Mouse (Mus musculus) lung, postnatal 36 days (tissue): ENCODE results near the gene Btbd6.

Experiments used
- DNase-seq: peaks from one replicate; pipeline ENCODE4 v3.0.0; 2022; ENCODE audit warnings: mixed read lengths

The Btbd6 gene

DNA sequence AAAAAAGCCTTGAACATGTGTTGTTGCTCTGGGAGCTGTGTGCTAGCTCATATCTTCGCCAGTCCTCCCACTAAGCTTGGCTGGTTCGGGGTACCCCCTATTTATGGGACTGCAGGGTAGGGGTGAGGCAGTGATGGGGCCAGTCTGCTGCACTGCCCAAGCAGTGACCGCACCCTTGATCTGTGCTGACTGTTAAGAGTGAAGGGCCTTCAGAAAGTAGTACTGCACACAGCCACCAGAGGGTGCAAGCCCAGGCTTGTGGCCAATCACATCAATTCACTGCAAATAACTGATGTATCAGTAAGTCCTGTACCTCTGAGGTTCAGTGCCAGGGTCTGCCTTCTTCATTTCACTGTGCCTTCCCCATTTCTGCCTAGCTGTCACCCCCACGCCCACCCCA, 20.5 kb upstream of the Btbd6 start:
- DNase-seq = peak; percentile 90

DNA sequence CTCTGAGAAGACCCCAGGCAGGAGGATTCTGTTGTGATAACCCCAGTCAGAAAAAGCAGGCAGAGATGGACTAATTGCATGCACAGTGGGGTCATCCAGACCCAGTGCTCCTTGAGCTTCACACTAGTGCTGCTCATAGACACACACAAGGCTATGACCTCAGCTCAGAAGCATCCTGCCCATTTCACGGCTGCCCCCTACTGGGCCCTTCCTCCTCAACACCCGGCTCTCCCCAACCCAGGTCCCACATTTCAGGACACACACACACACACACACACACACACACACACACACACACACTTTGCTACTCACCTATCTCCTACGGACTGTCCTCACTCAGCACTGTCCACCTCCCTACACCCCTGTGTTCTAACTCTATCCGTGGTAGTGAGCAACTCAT, 18.0 kb upstream of the Btbd6 start:
- peak; percentile 72 for DNase-seq

DNA sequence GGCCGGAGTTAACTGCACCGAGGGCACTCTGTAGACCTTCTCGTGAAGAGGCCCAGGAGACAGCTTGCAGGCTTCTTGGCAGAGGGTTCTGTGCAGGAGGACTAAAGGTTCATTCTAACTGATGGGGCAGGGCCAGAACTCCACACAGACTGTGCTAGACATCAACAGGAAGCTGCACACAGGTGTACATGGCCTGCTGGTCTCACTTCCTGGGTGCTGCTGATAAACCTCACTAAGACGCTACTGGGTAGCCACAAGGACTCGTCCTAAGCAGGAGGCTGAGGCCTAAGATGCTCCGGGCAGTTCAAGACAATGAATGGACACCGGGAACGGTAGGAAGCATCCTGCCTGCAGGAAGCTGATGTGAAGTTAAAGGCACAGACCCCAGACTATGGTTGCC, 16.9 kb upstream of the Btbd6 start:
- no peak for DNase-seq

DNA sequence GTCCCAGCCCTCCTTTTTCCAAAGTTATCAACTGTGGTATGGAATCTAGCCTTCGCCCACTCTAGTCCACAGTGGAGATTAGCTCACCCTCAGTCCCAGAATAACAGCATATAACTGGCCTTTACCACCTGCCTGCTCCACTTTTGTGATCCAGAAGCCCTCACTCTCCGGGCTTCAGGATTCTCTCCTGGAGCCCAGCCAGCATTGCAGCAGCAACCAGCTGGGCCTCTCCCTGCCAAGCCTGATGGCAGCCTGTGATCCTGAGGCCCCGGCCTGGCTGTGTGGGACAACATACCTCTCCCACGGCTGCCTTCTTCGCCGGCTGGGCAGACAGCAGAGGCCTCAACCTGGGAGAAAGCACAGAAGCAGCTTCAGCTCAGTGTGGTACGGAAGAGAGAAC, 14.9 kb upstream of the Btbd6 start:
- no peak for DNase-seq

DNA sequence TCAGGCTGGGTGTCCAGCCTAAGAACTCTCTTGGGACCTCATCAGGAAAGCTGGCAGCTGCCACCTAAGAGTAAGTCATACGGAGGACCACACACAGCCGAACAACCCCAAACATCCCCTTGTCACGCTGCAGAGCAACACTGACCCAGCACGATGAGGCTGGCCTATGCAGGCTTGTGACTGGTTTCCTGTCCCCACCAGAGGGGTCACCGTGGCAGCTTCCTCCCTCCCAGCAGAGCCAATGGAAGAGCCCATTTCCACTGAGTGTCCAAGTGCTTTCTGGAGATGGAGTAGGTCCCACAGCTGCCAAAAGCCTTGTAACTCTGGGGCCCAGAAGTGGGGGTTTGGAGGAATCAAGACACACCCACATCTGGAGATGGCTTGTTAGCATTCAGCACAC, 14.4 kb upstream of the Btbd6 start:
- no peak for DNase-seq

DNA sequence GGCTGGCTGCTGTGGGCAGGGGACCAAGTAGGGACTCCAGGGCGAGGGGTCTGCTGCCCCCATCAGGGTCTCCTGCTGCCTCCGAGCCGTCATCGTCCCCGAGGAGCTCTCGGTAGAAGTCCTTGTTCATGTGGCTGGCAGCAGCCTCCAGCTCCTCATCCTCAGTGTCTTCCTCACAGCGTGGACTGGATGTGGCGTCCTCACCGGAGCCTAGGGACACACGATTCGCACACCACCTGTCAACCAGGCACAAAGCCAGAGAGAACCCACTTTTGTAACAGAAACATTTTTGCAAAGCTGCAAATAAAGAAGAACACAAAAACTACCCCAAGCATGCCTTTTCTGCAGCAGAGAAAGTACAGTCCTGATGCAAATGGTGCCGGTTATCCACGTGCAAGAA, 10.5 kb upstream of the Btbd6 start:
- DNase-seq = no peak

DNA sequence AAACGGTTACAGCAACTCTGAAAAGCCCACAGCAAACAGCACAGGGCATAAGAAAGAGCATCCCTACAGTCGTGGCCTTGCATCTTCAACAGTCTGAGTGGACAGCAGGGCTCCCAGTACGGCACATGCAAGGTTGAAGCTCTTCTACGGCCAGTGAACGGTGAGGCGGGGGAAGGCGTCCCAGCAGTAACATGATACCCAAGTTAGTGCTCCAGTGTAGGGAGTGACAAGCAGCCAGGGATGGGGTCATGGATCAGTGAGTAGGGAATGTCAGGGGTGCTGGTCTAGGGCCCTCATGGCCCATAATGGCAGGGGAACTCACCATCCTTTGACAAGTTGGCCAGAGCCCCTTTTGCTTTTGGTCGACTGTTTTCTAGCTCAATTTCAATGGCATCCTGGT, 7.3 kb upstream of the Btbd6 start:
- no peak for DNase-seq

DNA sequence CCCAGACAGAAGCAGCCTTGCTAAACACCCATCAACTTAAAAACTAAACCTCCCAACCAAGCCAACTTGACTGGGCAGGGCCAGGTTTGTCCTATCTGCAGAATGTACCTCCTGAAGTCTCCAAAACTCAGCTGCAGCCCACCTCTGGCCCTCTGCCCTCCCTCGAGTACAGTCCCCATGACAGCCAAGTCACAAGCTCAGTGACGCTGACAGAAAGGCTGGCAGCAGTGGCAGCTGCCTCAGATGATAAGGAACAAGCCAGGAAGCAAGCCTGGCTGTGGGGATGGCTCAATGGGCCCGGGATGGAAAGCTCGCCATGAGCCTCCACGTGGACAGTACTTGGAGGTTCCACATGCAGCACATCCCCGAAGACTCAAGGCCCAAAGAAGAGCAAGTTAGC, 6.7 kb upstream of the Btbd6 start:
- DNase-seq = no peak

DNA sequence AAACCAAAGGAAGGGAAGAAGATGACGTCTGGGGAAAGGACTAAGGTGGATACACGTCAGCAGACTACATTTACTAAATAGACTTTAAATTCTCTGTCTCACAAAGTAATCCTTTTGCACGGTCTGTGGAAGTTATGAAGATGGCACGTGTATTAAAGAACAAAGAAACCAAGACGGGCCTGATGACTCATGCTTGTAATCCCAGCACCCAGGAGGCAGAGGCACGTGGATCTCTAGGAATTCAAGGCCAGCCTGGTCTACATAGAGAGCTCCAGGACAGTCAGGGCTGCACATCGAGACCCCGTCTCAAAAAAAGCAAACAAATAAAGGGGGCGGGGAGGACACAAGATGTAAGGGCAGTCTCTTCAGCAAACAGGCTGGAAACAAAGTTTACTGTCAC, 1.5 kb upstream of the Btbd6 start:
- DNase-seq = no peak

DNA sequence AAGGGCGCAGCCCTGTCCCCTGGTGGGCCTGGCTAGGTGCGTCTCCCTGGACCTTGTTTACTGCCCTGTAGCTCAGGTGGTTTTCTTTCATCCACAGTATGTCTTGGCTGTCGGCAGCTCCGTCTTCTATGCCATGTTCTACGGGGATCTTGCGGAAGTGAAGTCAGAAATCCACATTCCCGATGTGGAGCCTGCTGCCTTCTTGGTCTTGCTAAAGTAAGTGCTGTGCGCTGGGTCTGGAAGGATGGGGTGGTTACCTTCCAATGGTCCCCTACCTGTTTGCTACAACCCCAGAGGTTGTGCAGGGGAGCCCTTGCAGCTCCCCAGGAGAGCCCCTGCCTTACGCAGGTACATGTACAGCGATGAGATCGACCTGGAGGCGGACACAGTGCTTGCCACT, 874 bp downstream of the Btbd6 start:
- no peak for DNase-seq

DNA sequence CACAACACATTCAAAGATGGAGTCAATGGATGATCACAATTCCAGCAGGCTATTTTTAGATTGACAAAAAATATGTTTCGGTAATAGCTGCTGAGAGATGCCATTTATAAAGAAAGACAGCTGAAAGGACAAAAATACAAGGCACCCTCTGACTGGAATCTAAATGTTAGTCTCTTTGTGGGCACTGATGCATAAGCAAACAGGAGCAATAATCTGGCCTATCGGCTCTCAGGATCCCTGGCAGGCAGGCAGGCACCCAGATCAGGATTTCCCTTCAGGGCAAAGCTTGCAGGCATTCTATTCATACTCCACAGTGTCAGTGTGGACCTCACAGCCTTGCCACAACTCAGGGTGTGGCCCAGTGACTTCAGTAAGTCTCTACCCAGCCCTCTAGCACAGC, 5.7 kb downstream of the Btbd6 start:
- no peak for DNase-seq

DNA sequence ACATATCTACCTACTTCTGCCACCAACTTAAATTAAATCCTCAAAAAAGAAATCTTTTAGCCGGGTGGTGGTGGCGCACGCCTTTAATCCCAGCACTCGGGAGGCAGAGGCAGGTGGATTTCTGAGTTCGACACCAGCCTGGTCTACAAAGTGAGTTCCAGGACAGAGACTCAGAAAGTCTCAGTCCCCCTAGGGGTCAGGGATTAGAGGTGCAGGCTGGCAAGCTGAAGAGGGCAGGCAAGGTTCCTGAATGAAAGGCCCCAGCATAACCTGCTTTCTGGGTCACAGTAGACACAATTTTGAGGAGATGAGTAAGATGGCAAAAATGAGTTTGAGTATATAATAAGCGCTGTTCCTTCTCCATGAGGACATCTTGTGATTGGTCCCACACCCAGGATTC, 9.1 kb downstream of the Btbd6 start:
- no peak for DNase-seq

DNA sequence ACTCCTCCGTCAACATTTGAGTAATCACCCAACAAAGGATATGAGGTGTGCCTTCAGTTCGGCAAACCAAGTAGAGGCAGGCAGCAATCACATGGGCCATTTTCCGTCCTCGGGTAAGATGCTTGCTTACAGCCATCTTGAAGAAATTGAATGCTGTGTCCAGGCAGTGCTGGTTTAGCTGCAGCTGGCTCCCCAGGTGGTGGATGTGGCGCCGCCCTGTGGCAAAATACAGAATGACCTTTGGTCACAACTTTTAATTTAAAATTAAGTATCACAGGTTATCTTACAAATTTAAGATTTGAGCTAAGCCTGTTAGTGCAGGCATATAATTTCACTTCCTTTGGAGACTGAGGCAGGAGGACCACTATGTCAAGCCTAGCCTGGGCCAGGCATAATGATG, 11.6 kb downstream of the Btbd6 start:
- peak; percentile 44 for DNase-seq

DNA sequence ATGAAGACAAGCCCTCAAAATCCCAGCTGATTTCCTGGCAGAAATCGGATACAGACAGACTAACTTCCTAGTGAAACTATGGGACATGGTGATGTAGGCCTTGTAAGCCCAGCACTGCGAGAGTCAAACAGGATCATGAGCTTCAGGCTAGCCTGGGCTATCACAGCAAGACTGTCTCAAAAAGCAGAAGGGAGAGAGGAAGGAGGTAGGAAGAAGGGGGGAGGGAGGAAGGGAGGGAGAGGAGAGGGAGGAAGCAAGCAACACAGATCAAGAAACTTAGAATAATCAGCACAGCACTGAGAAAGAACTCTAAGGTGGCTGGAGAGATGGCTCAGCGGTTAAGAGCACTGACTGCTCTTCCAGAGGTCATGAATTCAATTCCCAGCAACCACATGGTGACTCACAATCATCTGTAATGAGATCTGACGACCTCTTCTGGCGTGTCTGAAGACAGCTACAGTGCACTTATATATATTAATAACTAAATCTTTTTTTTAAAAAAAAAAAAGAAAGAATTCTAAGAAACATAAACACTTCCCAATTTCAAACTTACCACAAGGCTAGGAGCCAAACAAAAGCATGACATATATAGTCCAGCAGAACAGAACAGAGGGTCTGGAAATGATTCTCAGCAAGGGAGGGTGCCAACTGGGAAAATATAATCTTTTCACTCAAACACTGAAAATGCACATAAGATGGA, 14.6 kb downstream of the Btbd6 start:
- DNase-seq = no peak

DNA sequence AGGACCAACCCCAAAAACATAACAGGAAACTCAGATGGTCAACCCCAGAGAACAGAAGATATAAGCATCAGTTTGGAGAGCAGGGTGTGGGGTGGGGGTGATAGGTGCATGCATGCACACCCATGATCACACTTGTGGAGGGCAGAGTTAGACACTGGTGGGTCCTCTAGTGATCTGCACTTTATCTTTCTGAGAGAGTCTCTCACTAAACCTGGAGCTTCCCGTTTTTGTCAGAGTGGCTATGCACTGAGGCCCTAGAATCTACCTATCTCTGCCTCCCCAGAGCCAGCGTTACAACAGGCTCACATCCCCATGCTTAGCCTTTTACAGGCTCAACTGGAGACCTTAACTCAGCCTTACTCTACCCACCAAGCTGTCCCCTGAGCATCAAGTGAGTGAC, 15.2 kb downstream of the Btbd6 start:
- DNase-seq = no peak

DNA sequence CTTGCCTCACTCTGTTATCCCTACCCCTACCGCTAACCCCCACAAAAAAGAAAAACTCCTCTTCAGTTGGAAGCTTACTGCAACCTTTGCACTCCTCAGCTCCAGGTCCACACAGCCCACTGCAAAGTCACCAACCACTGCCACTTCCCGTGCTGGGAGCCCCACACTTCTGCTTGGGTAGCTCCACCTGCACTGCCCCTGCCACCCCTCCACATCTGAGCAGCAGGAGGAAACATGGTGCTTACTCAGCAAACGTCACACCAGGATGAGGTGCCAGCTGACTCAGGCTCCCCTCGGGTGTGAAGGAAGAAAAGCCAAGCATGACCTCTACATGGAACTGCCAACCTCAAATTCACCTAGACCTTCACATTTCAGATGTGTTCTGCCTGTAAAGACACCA, 17.9 kb downstream of the Btbd6 start:
- DNase-seq = no peak

DNA sequence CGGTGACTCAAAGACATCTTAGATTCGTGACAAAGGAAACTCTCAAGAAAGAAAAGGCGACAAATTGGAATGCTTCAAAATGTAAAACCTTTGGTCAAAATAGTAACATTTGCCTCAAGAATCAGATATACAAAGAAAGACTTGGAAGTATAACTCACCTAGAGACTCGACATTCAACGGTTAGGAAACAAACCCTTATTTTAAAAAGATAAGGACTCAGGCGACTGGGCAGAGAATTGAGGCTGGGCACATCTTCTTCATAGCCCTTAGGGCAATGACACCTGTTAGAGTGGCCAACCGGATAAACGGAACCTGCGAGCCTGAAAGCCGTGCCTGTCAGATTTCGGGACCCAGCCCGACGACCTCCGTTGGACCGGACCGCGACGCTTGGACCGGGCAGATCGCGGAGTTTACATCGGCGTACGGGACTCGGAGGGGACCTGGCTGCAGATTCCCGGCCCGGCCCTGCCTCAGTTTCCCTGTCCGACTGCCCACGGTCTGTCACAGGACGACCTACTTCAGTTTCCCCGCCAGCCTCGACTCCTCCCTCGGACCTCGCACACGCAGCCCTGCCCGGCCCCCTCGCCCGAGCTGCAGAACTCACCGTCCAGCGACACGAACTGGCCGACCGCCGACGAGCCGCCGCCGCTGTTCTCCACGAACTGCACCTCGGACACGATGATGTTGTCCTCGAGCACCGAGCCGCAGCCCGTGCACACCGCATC, 23.4 kb downstream of the Btbd6 start:
- DNase-seq = no peak

DNA sequence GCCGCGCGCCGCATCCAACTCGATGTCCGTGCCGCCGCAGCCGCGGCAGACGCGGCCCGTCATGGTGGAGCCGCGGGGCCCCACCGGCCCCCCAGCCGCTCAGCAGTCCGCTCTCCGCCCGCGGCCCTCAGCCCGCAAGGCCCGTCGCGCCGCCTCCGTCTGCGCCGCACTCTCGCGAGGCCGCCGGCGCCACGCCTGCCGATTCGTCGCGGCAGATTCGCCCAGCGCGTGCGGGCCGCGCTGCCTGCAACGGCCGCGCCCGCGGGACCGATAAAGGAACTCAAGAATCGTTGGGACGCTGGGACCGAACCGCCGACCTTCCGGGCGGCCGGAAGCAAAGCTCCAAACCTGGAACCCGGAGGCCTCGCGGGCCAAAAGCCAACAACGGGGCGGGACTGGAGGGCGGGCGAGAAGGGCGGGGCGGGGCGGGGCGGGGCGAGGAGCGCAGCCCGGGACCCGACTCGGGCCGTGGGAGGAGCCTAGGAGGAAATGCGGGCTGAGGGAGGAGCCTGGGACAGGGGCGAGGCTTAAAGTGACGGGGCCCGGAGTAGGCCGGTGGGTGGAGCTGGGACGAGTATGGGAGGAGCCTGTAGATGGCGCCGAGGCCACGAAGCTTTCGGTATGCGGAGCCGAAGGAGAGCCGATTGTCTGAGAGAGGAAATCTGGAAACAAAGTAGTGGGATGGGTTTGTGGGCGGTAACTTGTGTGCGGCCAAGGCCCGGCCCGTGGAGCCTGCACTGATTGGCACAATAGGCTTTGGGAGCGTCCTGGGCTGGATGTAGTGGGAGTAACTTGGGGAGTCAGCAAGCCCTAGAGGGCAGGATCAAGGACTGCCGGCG, 24.2 kb downstream of the Btbd6 start, which contains the start of gene Brf1:
Brf1 (minus strand) TSS at position 411 of the 839 bp plus-strand sequence.
- DNase-seq = peak; percentile 98

DNA sequence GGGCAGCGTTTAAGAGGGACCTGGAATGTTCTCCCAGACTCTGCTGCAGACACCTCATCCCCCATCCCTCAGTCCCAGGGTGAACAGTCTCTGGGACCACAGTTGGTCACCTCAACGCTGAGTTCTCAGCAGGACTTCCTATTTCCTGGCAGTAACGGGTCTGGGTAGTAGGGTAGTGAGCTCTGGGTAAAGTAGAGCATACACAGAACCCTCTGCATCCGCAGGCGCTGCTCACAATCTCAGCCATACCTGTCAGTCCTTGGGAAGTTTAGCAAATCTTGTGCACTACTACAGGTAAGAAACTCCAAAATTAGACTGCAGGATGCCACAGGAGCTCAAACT, 24.8 kb downstream of the Btbd6 start:
- DNase-seq = no peak

DNA sequence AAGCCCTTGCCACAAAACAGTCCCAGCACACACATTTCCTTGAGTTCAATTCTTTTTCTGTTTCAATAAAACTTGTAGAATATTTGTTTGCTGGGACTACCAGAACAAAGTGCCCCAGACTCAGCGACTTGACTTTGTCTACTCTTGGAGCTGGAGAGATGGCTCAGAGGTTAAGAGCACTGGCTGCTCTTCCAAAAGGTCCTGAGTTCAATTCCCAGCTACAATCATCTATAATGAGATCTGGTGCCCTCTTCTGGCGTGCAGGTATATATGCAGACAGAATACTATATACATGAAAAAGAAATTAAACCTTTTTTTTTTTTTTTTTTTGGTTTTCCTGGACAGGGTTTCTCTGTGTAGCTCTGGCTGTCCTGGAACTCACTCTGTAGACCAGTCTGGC, 26.4 kb downstream of the Btbd6 start:
- DNase-seq = peak; percentile 23

DNA sequence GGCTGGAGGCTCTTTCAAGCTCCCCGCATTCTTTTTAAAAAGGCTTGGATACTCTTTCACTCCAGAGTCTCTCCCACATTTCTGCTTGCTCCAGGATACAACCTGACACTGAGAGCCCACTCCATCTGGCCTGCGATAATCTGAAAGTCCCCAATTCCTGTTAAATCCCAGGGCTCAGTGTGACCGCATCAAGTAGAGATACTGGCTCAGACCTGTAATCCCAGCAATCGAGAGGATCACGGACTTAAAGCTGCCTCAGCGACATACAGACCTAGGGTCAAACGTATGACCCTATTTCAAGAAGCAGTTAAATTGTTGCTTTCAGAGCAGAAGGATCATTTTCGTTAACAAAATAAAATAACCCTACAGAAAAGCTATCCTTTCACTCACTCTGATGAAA, 27.7 kb downstream of the Btbd6 start:
- DNase-seq = no peak

DNA sequence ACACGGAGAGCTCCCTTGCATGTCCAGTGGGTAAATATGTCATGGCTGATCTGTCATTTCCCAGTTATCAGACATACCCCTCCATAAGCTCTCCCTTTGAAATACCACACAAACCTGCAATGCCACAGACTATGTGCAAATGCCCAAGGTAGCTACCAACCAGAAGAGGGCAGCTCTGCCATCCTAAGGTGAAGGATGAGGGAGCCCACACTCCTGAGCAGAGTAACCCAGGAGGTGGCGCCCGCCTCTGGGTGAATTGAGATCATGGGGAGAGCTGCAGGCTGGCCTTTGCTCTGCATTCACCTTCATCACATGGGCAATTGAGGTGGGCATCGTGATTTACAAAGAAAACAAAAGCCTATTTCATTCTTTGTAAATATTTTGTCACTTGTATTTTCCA, 28.7 kb downstream of the Btbd6 start:
- peak; percentile 93 for DNase-seq

DNA sequence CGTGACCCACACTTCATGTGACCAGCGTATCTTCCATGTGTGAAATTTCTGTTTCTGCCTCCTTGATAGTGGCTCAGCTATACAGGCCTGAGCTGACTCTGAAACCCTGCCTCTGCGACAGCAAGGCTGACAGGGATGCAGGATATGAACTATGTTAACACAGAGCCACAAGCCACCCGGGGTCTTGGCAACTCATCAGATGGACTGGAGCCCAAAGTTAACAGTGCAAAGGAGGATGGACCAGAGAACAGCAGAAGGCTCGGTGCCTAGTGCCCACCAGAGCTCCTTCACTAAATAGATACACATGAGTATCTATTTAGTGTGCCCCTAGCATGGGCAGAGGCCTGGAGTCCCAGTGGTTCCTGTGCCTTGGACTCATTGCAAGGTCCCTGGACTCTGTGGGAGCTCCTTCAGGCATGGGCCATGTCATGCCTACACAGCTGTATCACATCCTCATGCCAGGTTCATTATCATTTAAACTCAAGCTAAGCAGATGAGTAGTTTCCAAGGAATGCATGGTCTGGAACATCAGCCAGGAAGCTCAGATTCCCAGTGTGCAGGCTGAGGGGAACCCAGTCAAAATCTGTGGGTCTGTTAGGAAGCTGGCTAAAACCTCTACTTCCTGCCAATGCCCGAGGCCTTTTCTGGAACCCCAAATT, 35.5 kb downstream of the Btbd6 start:
- peak; percentile 51 for DNase-seq
